Mouse (Mus musculus) G1E (cell line): ENCODE results near the gene Krtap5-2. TPM values are rescaled to one million over a fixed set of nuclear protein-coding genes. Genes with fewer than 3 reads are reported as not detected.
"Not testable (repeated sequence)": the region's sequence is repeated elsewhere in the genome, so short reads cannot be mapped to it uniquely, and the experiment has no call there.

Experiments
- ATAC-seq: 2 replicates; pipeline ENCODE4 v1.8.0; 2016; ENCODE audit warnings: mild to moderate bottlenecking; ENCODE audit not compliant: insufficient number of reproducible peaks, poor library complexity, low FRiP score, severe bottlenecking; ENCODE audit errors: extremely low read depth
- DNase-seq: peaks from one replicate; pipeline ENCODE4 v3.0.0; 2012; ENCODE audit warnings: low spot score
- H3K27me3 ChIP-seq: 2 replicates; pipeline ENCODE4 v1.6.1; 2012; ENCODE audit warnings: mild to moderate bottlenecking, low read length, inconsistent platforms; ENCODE audit not compliant: insufficient read depth
- H3K36me3 ChIP-seq: replicated peaks from 2 replicates; pipeline ENCODE3; 2012; ENCODE audit warnings: mild to moderate bottlenecking, inconsistent platforms
- H3K4me1 ChIP-seq: 2 replicates; pipeline ENCODE4 v1.6.1; 2012; ENCODE audit warnings: low read depth, low read length, inconsistent platforms, mixed read lengths; ENCODE audit not compliant: insufficient read depth
- H3K4me3 ChIP-seq: 2 replicates; pipeline ENCODE4 v1.5.1; 2012; ENCODE audit warnings: low read depth, mild to moderate bottlenecking, inconsistent platforms, low read length, moderate library complexity, mixed read lengths
- H3K9me3 ChIP-seq: replicated peaks from 2 replicates; pipeline ENCODE4 v1.6.1; 2012; ENCODE audit warnings: inconsistent platforms
- CTCF ChIP-seq: IDR thresholded peaks from 2 replicates; pipeline ENCODE4 v1.5.1; 2012; ENCODE audit warnings: low read depth, low read length, inconsistent platforms, mixed read lengths
- GATA1 ChIP-seq: IDR thresholded peaks from 2 replicates; pipeline ENCODE4 v1.6.1; 2012; ENCODE audit warnings: borderline replicate concordance, low read length, inconsistent platforms, mixed read lengths
- GATA2 ChIP-seq: IDR thresholded peaks from 2 replicates; pipeline ENCODE4 v1.6.1; 2012; ENCODE audit warnings: low read depth, low read length, inconsistent platforms, borderline replicate concordance
- POLR2AphosphoS5 ChIP-seq: IDR thresholded peaks from 2 replicates; pipeline ENCODE4 v1.6.1; 2012; ENCODE audit warnings: low read depth, low read length, inconsistent platforms; ENCODE audit not compliant: insufficient replicate concordance
- TAL1 ChIP-seq: conservative IDR thresholded peaks from 2 replicates; pipeline ENCODE4 v1.6.1; 2012; ENCODE audit warnings: low read depth, low read length, inconsistent platforms, mixed read lengths
- polyA plus RNA-seq: library from polyadenylated mRNA; stranded (reverse); fragments of >175 nt; gene quantifications from 2 replicates; pipeline ENCODE4 v1.2.3, GENCODE M21; 2012
- total RNA-seq, 2 experiments: library from RNA; stranded (forward) in 1 of 2; stranded (reverse) in 1 of 2; fragments of 200-1000 nt in 1 of 2; fragments of >200 nt in 1 of 2; fragmentation: Nextera tagmentation in 1 of 2; gene quantifications; 2 replicates each; pipeline ENCODE4 v1.2.3; 2014 to 2017

The Krtap5-2 gene
- not detected in 2 replicates for total RNA-seq (2014; fragmentation: Nextera tagmentation)
- total RNA-seq (2017) = 0.12 TPM in 1 of 2 replicates, not detected in the other
- polyA plus RNA-seq = not detected in 2 replicates

DNA sequence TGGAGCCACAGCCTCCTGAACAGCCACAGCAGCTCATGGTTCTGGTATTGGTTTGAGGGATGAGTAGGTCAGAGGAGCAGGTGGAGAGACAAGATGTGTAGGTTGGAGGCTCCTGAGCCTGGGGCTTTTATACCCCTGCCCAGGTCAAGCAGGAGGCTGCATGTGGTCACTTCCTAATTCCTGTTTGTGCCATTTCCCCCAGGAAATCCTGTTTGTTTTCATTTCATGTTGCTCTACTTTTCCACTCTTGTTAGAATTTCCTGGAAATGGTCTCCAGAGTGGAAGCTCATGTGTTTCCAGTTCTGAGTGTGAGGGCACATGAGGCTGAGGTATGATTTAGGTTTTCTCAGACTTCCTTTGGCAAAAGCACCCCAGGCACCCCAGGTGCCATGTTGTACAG, at the start of gene Krtap5-2:
Gene Krtap5-2 (minus strand): TSS at position 101 of the 400 bp plus-strand sequence.
- H3K9me3 ChIP-seq, H3K4me1 ChIP-seq, ATAC-seq, H3K27me3 ChIP-seq, H3K4me3 ChIP-seq, H3K36me3 ChIP-seq, DNase-seq: not testable (repeated sequence)

DNA sequence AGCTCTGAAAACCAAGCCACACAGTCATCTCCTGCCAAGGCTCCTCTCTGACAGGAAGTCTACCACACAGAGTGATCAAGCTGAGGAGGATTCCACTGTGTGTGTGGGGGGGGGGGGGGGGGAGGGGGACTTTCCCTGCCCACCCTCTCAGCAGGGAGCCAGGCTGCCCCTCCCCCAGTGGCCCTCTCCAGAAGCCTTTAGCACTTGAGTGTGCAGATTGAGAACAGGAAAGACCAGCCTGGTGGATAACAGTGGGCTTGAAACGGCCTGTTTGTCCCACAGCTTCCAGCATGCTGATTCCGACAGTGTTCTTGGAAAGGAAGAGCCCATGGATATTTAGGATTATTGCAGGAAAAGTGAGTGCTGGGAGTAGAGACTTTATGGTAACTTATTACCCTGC, 48.7 kb upstream of the Krtap5-2 start:
- H3K36me3 ChIP-seq = no peaks in the 10 kb centered on the region
- no peak for TF ChIP-seq GATA1
- TF ChIP-seq TAL1 = no peak
- TF ChIP-seq POLR2AphosphoS5 = no peak
- no peak for TF ChIP-seq GATA2
- no peak for TF ChIP-seq CTCF
- no peak overlapping the region for H3K4me3 ChIP-seq
- H3K9me3 ChIP-seq = no peaks in the 10 kb centered on the region
- H3K27me3 ChIP-seq = no peaks in the 10 kb centered on the region
- DNase-seq = no peak
- no peak for ATAC-seq
- H3K4me1 ChIP-seq = no peaks in the 10 kb centered on the region

DNA sequence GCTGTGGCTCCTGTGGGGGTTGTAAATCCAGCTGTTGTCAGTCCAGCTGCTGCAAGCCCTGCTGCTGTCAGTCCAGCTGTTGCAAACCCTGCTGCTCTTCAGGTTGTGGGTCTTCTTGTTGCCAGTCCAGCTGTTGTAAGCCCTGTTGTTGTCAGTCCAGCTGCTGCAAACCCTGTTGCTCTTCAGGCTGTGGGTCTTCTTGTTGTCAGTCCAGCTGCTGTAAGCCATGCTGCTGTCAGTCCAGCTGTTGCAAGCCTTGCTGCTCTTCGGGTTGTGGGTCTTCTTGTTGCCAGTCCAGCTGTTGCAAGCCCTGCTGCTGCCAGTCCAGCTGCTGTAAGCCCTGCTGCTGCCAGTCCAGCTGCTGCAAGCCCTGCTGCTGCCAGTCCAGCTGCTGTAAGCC, 36.3 kb upstream of the Krtap5-2 start:
- not testable (repeated sequence) for H3K9me3 ChIP-seq, ATAC-seq, H3K27me3 ChIP-seq, DNase-seq, H3K4me3 ChIP-seq, H3K4me1 ChIP-seq, H3K36me3 ChIP-seq

GRCm38 (mm10) chr7:142211559-142211958, 35.8 kb upstream of the Krtap5-2 start, which contains the start of gene Gm7579:
Gm7579 (plus strand) TSS chr7:142211859.
- H3K4me3 ChIP-seq = no peak within 1 kb of the TSS
- no peak for TF ChIP-seq GATA1
- TF ChIP-seq CTCF = no peak
- no peak for TF ChIP-seq TAL1
- no peak for TF ChIP-seq POLR2AphosphoS5
- TF ChIP-seq GATA2 = no peak
- DNase-seq (no peak), ATAC-seq (no peak)
- peaks cover 7% of the 10 kb centered on the region; the same call in 1 of the 2 replicates for H3K27me3 ChIP-seq
- H3K4me1 ChIP-seq = no peaks in the 10 kb centered on the region; the same call in 1 of the 2 replicates
- H3K9me3 ChIP-seq = no peaks in the 10 kb centered on the region
- H3K36me3 ChIP-seq = no peaks in the 10 kb centered on the region

GRCm38 (mm10) chr7:142206891-142207290, 31.1 kb upstream of the Krtap5-2 start:
- not testable (repeated sequence) for ATAC-seq, DNase-seq, H3K4me1 ChIP-seq, H3K36me3 ChIP-seq, H3K4me3 ChIP-seq, H3K9me3 ChIP-seq, H3K27me3 ChIP-seq

- Histone ChIP-seq H3K36me3 (no peaks in the 10 kb centered on the region), H3K4me1 (no peaks in the 10 kb centered on the region; the same call in 1 of the 2 replicates), H3K27me3 (peaks cover 6% of the 10 kb centered on the region), H3K9me3 (no peaks in the 10 kb centered on the region), H3K4me3 (no peak overlapping the region)
- DNase-seq = no peak
- no peak for TF ChIP-seq CTCF
- no peak for TF ChIP-seq POLR2AphosphoS5
- no peak for TF ChIP-seq GATA1
- no peak for TF ChIP-seq TAL1
- TF ChIP-seq GATA2 = no peak
- ATAC-seq = no peak
These were observed 29.7 kb upstream of the Krtap5-2 start for GRCm38 (mm10) chr7:142205488-142205887.

DNA sequence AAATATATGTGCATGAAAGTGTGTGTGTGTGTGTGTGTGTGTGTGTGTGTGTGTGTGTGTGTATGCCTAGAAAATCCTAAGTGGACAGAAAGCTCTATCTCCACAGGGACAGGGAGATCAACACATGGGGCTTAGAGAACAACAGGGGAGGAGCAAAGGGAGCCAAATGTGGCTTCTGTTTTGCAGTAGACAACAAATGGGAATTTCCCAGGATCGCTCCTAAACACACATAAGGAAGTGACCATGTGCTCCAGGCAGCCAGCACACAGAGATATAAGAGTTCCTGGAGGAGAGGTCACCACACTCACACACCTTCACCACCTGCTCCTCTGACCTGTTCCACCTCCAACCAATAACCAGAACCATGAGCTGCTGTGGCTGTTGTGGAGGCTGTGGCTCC, 25.3 kb upstream of the Krtap5-2 start, which contains the start of gene Krtap5-3:
Gene Krtap5-3 (plus strand): TSS at position 301 of the 400 bp plus-strand sequence.
- ATAC-seq (no peak), DNase-seq (no peak)
- Histone ChIP-seq H3K9me3 (no peaks in the 10 kb centered on the region), H3K4me3 (no peak within 1 kb of the TSS), H3K4me1 (no peaks in the 10 kb centered on the region), H3K36me3 (no peaks in the 10 kb centered on the region), H3K27me3 (peaks cover 3% of the 10 kb centered on the region)
- TF ChIP-seq CTCF = no peak
- TF ChIP-seq TAL1 = no peak
- TF ChIP-seq GATA1 = no peak
- no peak for TF ChIP-seq POLR2AphosphoS5
- TF ChIP-seq GATA2 = no peak
